Mouse (Mus musculus): ENCODE measurements around the gene Gm904.
"Not testable (repeated sequence)": the region's sequence is repeated elsewhere in the genome, so short reads cannot be mapped to it uniquely, and the experiment has no call there.

Gm904 gene

GRCm38 (mm10) chr13:50642928-50643327 is at the start of gene Gm904:
Gene Gm904 (plus strand): TSS chr13:50643228.
- not testable (repeated sequence) for DNase-seq (ENCODE audit: low spot score)

GRCm38 (mm10) chr13:50648771-50649170 is 5.7 kb downstream of the Gm904 start:
- not testable (repeated sequence) for DNase-seq (ENCODE audit: low spot score)
